Mouse (Mus musculus) CD8-positive naive resting alpha-beta T cell, adult 2 months (primary cell): ENCODE data around the gene Ell.

Experiments used
- DNase-seq, 2 experiments: peaks; one replicate each; pipeline ENCODE4 v3.0.0; 2022; ENCODE audit warnings: low read depth in 2 of 2, low spot score in 2 of 2

Gene Ell

GRCm38 (mm10) chr8:70535221-70535620, 4.0 kb upstream of the Ell start:
- no peak for DNase-seq

- DNase-seq, result no peak
These were observed 3.6 kb upstream of the Ell start for GRCm38 (mm10) chr8:70535701-70536100.

GRCm38 (mm10) chr8:70538024-70538579, 1.2 kb upstream of the Ell start:
- DNase-seq, result no peak

GRCm38 (mm10) chr8:70538633-70539076, 602 bp upstream of the Ell start:
- DNase-seq, result peak; percentile 96 to 98

GRCm38 (mm10) chr8:70540013-70540506, 803 bp downstream of the Ell start:
- DNase-seq, result no peak

- DNase-seq, result no peak
These were observed 1.3 kb downstream of the Ell start for GRCm38 (mm10) chr8:70540507-70541071.

- no peak for DNase-seq
These were observed 1.8 kb downstream of the Ell start for GRCm38 (mm10) chr8:70541081-70541480.

GRCm38 (mm10) chr8:70544200-70544687, 5.0 kb downstream of the Ell start:
- DNase-seq, result peak in 1 of 2 experiments; percentile 30

- DNase-seq, result no peak
These were observed 7.2 kb downstream of the Ell start for GRCm38 (mm10) chr8:70546412-70546811.

- no peak for DNase-seq
These were observed 8.5 kb downstream of the Ell start for GRCm38 (mm10) chr8:70547762-70548161.

- peak; percentile 54 to 66 for DNase-seq
These were observed 10.3 kb downstream of the Ell start for GRCm38 (mm10) chr8:70549412-70550184.

- no peak for DNase-seq
These were observed 12.4 kb downstream of the Ell start for GRCm38 (mm10) chr8:70551558-70552161.

GRCm38 (mm10) chr8:70552836-70553235, 13.6 kb downstream of the Ell start:
- DNase-seq, result no peak

GRCm38 (mm10) chr8:70553740-70554139, 14.5 kb downstream of the Ell start:
- DNase-seq, result no peak

- no peak for DNase-seq
These were observed 16.0 kb downstream of the Ell start for GRCm38 (mm10) chr8:70555079-70555747.

- DNase-seq, result peak in 1 of 2 experiments; percentile 46
These were observed 19.1 kb downstream of the Ell start for GRCm38 (mm10) chr8:70558334-70558733.

- peak in 1 of 2 experiments; percentile 12 for DNase-seq
These were observed 19.7 kb downstream of the Ell start for GRCm38 (mm10) chr8:70558983-70559382.

- no peak for DNase-seq
These were observed 20.8 kb downstream of the Ell start for GRCm38 (mm10) chr8:70560096-70560495.

GRCm38 (mm10) chr8:70560564-70560963, 21.3 kb downstream of the Ell start:
- no peak for DNase-seq

GRCm38 (mm10) chr8:70561357-70561756, 22.1 kb downstream of the Ell start:
- no peak for DNase-seq
